Mouse (Mus musculus): ENCODE data around the gene Gm128. TPM values are rescaled to one million over a fixed set of nuclear protein-coding genes. Genes with fewer than 3 reads are reported as not detected.

Gm128 gene
- 0.08 TPM in 1 of 2 replicates, not detected in the other for polyA plus RNA-seq (2015; fragmentation: Nextera tagmentation; extraction: Ambion mirVana)

DNA sequence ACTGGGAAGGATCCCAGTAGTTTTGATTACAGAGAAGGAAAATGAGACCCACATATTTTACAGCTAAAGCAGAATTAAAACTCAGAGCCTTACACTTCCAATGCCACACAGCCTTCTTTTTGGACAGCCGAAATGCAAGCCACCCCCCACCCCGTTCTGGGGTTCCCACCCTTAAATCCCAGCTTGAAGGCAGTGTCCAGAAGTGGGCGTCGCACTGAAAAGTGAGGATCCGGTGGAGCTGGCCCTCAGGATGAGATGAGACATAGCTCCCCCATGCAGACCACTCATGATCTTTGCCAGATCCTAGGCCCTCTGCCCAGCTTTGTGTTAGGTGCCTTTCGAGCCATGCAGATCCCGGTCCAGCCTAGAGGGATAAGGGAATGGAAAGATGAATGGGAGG is at the start of gene Gm128:
Gene Gm128, minus strand, starts transcription at position 101 of the 400 bp plus-strand sequence.
- H3K4me2 ChIP-seq (ENCODE audit: low read depth, low read length) = no peak within 1 kb of the TSS
- TF ChIP-seq CTCF (IDR thresholded peaks at IDR 0.05; ENCODE audit: low read depth) = no peak
- TF ChIP-seq EP300 (IDR thresholded peaks at IDR 0.05; ENCODE audit: low read depth) = no peak
- ATAC-seq = no peak
- no peaks in the 10 kb centered on the region for H3K9me3 ChIP-seq (ENCODE audit: low read length)
- H3K27ac ChIP-seq (ENCODE audit: low read depth) = no peak within 1 kb of the TSS
- no peaks in the 10 kb centered on the region for H3K27me3 ChIP-seq (ENCODE audit: insufficient read depth, low read length)
- 76% methylated on average over 7 of the region's 7 CpGs for WGBS (ENCODE audit: insufficient replicate concordance)
- H3K4me1 ChIP-seq (ENCODE audit: insufficient read depth) = no peaks in the 10 kb centered on the region; the same call in 1 of the 2 replicates
- peaks cover 2% of the 10 kb centered on the region; the same call in 1 of the 2 replicates for H3K36me3 ChIP-seq (replicated peaks; ENCODE audit: insufficient read depth, low read length)
- DNase-seq = no peak
- no peak within 1 kb of the TSS for H3K9ac ChIP-seq (replicated peaks)
- no peak within 1 kb of the TSS for H3K4me3 ChIP-seq (ENCODE audit: low read depth, low read length)

DNA sequence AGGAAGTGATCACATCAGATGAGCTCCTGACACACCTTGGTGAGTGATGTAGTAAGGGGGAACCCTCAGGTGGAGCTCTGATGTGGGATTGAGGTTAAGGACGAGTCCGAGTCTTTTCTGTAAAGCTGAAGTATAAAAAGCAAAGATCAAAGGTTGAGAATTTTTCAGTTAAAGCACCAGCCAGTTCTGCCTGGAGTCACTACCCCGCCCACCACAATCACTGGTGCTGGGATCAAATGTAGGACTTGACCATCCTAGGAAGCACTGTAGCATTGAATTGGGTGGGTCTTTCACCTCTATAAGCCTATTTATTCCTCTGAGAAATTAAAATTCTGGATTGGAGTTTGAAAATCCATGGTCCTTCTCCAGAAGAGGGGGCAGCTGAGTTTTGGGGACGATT is 49.6 kb upstream of the Gm128 start:
- Histone ChIP-seq H3K4me3 (ENCODE audit: low read depth, low read length) (no peak overlapping the region), H3K9ac (replicated peaks) (no peak overlapping the region), H3K27me3 (ENCODE audit: insufficient read depth, low read length) (no peaks in the 10 kb centered on the region), H3K4me2 (ENCODE audit: low read depth, low read length) (no peak overlapping the region), H3K27ac (ENCODE audit: low read depth) (no peak overlapping the region), H3K36me3 (replicated peaks; ENCODE audit: insufficient read depth, low read length) (peaks cover 55% of the 10 kb centered on the region), H3K4me1 (ENCODE audit: insufficient read depth) (peaks cover 36% of the 10 kb centered on the region), H3K9me3 (ENCODE audit: low read length) (no peaks in the 10 kb centered on the region)
- ATAC-seq (no peak), DNase-seq (no peak)
- WGBS (ENCODE audit: insufficient replicate concordance) = 64% methylated on average over 4 of the region's 4 CpGs
- TF ChIP-seq CTCF (IDR thresholded peaks at IDR 0.05; ENCODE audit: low read depth) (no peak), EP300 (IDR thresholded peaks at IDR 0.05; ENCODE audit: low read depth) (no peak)

- Histone ChIP-seq H3K9me3 (ENCODE audit: low read length) (no peaks in the 10 kb centered on the region), H3K36me3 (replicated peaks; ENCODE audit: insufficient read depth, low read length) (peaks cover 54% of the 10 kb centered on the region), H3K4me1 (ENCODE audit: insufficient read depth) (peaks cover 35% of the 10 kb centered on the region), H3K9ac (replicated peaks) (no peak overlapping the region), H3K27ac (ENCODE audit: low read depth) (no peak overlapping the region), H3K4me3 (ENCODE audit: low read depth, low read length) (no peak overlapping the region), H3K4me2 (ENCODE audit: low read depth, low read length) (no peak overlapping the region), H3K27me3 (ENCODE audit: insufficient read depth, low read length) (no peaks in the 10 kb centered on the region)
- ATAC-seq (no peak), DNase-seq (no peak)
- TF ChIP-seq EP300 (IDR thresholded peaks at IDR 0.05; ENCODE audit: low read depth) (no peak), CTCF (IDR thresholded peaks at IDR 0.05; ENCODE audit: low read depth) (no peak)
- 83% methylated on average over 6 of the region's 6 CpGs for WGBS (ENCODE audit: insufficient replicate concordance)
Measured at GRCm38 (mm10) chr3:95290156-95290555, 48.8 kb upstream of the Gm128 start.

DNA sequence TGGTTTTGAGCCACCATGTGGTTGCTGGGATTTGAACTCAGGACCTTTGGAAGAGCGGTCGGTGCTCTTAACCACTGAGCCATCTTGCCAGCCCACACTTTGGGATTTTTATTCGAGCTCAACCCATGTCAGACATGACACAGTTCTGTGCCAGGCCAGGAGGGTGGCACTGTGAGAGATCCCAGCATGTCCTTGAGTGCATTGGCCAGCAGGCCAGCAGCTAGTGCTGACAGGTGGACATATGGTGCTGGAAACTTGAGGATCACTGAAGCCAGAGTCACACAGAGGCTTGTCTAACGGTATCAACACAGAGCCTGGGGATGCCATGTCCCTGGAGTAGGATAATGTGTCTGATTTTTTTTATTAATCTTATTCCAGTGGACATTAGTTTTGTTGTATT is 48.0 kb upstream of the Gm128 start:
- no peak overlapping the region for H3K27ac ChIP-seq (ENCODE audit: low read depth)
- H3K4me2 ChIP-seq (ENCODE audit: low read depth, low read length) = no peak overlapping the region
- peaks cover 34% of the 10 kb centered on the region for H3K4me1 ChIP-seq (ENCODE audit: insufficient read depth)
- no peak for TF ChIP-seq EP300 (IDR thresholded peaks at IDR 0.05; ENCODE audit: low read depth)
- no peak for TF ChIP-seq CTCF (IDR thresholded peaks at IDR 0.05; ENCODE audit: low read depth)
- H3K4me3 ChIP-seq (ENCODE audit: low read depth, low read length) = no peak overlapping the region
- H3K9me3 ChIP-seq (ENCODE audit: low read length) = no peaks in the 10 kb centered on the region
- no peak for ATAC-seq
- H3K27me3 ChIP-seq (ENCODE audit: insufficient read depth, low read length) = no peaks in the 10 kb centered on the region
- no peak overlapping the region for H3K9ac ChIP-seq (replicated peaks)
- no peak for DNase-seq
- H3K36me3 ChIP-seq (replicated peaks; ENCODE audit: insufficient read depth, low read length) = peaks cover 48% of the 10 kb centered on the region
- WGBS (ENCODE audit: insufficient replicate concordance) = 91% methylated on average over 4 of the region's 4 CpGs

DNA sequence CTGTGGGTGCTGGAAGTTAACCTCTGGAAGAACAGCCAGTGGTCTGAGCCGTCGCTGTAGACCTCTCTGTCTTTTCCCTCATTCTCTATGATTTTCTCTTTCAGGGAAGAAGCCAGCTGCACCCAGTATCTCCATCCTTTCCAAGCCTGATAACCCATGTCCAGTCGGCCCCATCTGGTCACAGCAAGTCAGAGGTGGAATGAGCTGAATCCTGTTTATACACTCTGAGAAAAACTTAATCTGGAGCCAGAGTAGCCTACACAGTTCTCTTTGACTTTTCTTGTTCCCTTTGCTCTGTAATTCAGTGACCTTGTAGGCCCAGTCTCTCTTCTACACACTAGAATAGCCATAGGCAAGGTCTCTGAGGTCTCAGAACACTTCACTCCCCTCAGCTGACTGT is 46.1 kb upstream of the Gm128 start:
- Histone ChIP-seq H3K36me3 (replicated peaks; ENCODE audit: insufficient read depth, low read length) (peaks cover 35% of the 10 kb centered on the region), H3K9ac (replicated peaks) (0 out of 2 replicates have a peak overlapping the region, but pooled peaks have one; percentile 19), H3K27me3 (ENCODE audit: insufficient read depth, low read length) (no peaks in the 10 kb centered on the region), H3K4me1 (ENCODE audit: insufficient read depth) (peaks cover 23% of the 10 kb centered on the region), H3K9me3 (ENCODE audit: low read length) (no peaks in the 10 kb centered on the region), H3K27ac (ENCODE audit: low read depth) (no peak overlapping the region), H3K4me2 (ENCODE audit: low read depth, low read length) (no peak overlapping the region), H3K4me3 (ENCODE audit: low read depth, low read length) (no peak overlapping the region)
- DNase-seq (no peak), ATAC-seq (no peak)
- TF ChIP-seq EP300 (IDR thresholded peaks at IDR 0.05; ENCODE audit: low read depth) = no peak
- no peak for TF ChIP-seq CTCF (IDR thresholded peaks at IDR 0.05; ENCODE audit: low read depth)
- 95% methylated on average over 3 of the region's 3 CpGs for WGBS (ENCODE audit: insufficient replicate concordance)

GRCm38 (mm10) chr3:95286510-95286909 is 45.1 kb upstream of the Gm128 start:
- Histone ChIP-seq H3K4me2 (ENCODE audit: low read depth, low read length) (no peak overlapping the region), H3K9me3 (ENCODE audit: low read length) (no peaks in the 10 kb centered on the region), H3K9ac (replicated peaks) (no peak overlapping the region), H3K27ac (ENCODE audit: low read depth) (peak overlapping the region; percentile 17; the same call in 1 of the 2 replicates), H3K27me3 (ENCODE audit: insufficient read depth, low read length) (no peaks in the 10 kb centered on the region), H3K4me3 (ENCODE audit: low read depth, low read length) (no peak overlapping the region), H3K4me1 (ENCODE audit: insufficient read depth) (peaks cover 18% of the 10 kb centered on the region), H3K36me3 (replicated peaks; ENCODE audit: insufficient read depth, low read length) (peaks cover 27% of the 10 kb centered on the region)
- 55% methylated on average over 7 of the region's 7 CpGs for WGBS (ENCODE audit: insufficient replicate concordance)
- ATAC-seq (no peak), DNase-seq (no peak)
- TF ChIP-seq CTCF (IDR thresholded peaks at IDR 0.05; ENCODE audit: low read depth) = no peak

DNA sequence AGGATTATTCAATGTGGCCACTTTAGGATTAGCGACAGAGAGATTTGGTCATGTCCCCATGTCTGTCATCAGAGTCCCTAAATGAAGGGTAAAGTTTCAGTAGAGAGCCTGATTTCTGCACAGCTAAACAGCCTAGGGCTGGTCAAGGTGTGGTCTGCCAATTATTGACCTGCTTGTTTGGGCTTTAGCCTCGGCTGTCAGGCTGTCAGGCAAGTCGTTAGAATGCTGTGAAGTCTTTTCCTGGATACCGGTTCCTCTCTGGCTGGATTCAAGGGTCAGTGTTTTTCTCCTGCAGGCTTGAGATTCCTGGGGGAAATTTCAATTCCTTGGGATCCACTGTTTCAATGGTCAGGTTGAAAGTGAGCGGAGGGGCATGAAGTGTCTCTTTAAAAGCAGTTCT is 44.6 kb upstream of the Gm128 start:
- no peaks in the 10 kb centered on the region for H3K9me3 ChIP-seq (ENCODE audit: low read length)
- H3K9ac ChIP-seq (replicated peaks) = no peak overlapping the region
- no peak overlapping the region for H3K4me2 ChIP-seq (ENCODE audit: low read depth, low read length)
- H3K27me3 ChIP-seq (ENCODE audit: insufficient read depth, low read length) = no peaks in the 10 kb centered on the region
- peak; percentile 10 for ATAC-seq
- peak; percentile 46 for DNase-seq
- TF ChIP-seq CTCF (IDR thresholded peaks at IDR 0.05; ENCODE audit: low read depth) (no peak), EP300 (IDR thresholded peaks at IDR 0.05; ENCODE audit: low read depth) (no peak)
- H3K27ac ChIP-seq (ENCODE audit: low read depth) = peak overlapping the region; percentile 81
- H3K4me3 ChIP-seq (ENCODE audit: low read depth, low read length) = no peak overlapping the region
- WGBS (ENCODE audit: insufficient replicate concordance) = 65% methylated on average over 5 of the region's 5 CpGs
- H3K4me1 ChIP-seq (ENCODE audit: insufficient read depth) = peaks cover 18% of the 10 kb centered on the region
- H3K36me3 ChIP-seq (replicated peaks; ENCODE audit: insufficient read depth, low read length) = peaks cover 24% of the 10 kb centered on the region

Data from liver, postnatal 0 days (tissue).